Mouse (Mus musculus) layer of hippocampus, adult 2 months (tissue): ENCODE measurements around the gene Gm42674. TPM values are rescaled to one million over a fixed set of nuclear protein-coding genes. Genes with fewer than 3 reads are reported as not detected.

Source experiments
- DNase-seq, 2 experiments: peaks; one replicate each; pipeline ENCODE4 v3.0.0; 2022; ENCODE audit warnings: low spot score in 2 of 2
- H3K27ac ChIP-seq: fragments of 200-600 bp; 2 replicates; pipeline ENCODE4 v1.8.1; 2022
- H3K4me3 ChIP-seq: fragments of 200-600 bp; 2 replicates; pipeline ENCODE4 v1.8.1; 2022; ENCODE audit warnings: mild to moderate bottlenecking
- CTCF ChIP-seq: fragments of 200-600 bp; conservative IDR thresholded peaks from 2 replicates; pipeline ENCODE4 v1.8.1; 2022; ENCODE audit warnings: antibody characterized with exemption, mild to moderate bottlenecking, moderate library complexity
- total RNA-seq, 2 experiments: library from RNA; stranded (reverse); gene quantifications; 2 replicates each; pipeline ENCODE4 v1.2.3; 2021

Gene Gm42674
- total RNA-seq, 2 experiments from 2014 or later, result not detected

DNA sequence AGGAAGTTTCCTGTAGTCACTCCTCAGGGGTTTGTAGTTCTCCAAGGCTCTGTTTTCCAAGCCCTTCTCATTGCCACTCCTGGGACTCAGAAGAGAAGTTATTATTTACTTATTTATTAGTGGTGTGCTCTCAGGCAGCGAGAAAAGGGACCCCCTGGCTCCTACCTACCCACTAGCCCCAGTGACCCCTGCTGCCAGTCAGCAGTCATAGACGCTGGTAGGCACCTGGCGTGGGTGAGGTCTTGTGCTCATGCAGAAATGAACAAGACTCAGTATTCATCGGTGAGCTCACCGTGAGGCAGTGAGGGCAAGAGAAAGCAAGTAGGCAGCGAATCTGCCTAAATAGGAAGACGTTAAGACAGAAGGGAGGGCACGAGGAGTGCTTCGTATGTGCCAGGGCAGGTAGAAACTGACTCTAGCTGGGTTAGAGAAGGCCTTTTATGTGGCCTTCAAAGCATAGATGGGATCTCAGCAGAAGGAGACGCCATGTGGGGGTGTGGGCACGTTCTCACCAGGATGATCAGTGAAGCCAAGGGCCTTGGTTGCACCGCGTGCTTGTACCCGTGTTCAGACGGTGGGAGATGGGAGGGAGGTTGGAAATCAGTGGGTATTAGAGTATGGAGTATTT lies 15.6 kb upstream of the Gm42674 start:
- no peak; the same call in none of the 2 replicates for TF ChIP-seq CTCF
- Histone ChIP-seq H3K4me3 (no peak overlapping the region), H3K27ac (peak overlapping the region; percentile 18; the same call in 1 of the 2 replicates)
- no peak for DNase-seq

DNA sequence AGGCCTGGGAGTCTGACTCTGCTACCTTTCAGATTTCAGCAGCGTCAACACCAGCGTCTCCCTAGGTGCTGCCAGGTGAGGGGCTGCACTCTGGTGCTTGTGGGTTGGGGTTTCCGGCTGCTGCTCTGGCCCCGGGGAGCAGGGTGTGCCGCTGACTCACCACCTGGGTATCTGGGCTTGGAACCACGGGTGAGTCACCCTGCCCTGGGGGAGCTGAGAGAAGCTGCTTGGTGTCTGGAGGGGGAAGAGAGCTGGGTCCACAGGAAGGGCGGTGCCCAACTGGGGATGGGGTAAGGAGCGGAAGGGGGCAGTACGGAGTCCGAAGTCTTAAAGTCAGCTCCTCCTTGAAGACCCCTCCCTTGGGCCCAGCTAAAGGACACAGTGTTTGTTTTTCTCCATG lies 14.8 kb upstream of the Gm42674 start:
- Histone ChIP-seq H3K27ac (peak overlapping the region; percentile 58), H3K4me3 (no peak overlapping the region)
- TF ChIP-seq CTCF, result no peak
- DNase-seq, result no peak

DNA sequence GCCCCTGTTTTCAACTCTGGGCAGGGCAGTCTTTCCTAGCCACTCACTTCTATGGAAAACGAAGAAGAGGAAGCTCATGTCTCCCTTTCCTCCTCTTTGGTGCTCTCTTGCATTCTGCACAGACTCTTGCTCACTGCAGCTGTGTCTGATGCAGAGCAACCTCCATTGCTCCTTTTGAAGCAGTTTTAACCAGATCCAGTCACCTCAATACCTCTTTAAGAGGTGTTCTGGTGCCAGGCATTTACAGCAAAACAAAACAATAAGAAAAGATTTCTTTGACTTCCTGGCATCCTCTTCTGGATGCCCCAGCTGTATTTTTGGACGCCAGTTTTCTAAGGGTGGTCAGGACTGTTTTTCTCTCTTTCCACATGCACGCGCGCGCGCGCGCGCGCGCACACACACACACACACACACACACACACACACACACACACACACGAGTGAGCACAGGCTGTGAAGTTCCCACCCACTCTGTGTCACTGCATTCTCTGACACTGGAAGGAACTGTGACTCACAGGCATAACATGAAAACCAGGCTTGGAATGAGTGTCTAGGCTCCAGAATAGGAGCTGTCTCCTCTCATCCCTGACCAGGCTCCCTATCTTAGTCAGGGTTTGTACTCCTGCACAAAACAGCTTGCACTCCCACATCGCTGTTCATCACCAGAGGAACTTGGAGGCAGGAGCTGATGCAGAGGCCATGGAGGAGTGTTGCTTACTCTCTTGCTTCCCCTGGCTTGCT lies 14.2 kb upstream of the Gm42674 start:
- no peak for TF ChIP-seq CTCF
- H3K27ac ChIP-seq, result peak overlapping the region; percentile 58
- H3K4me3 ChIP-seq, result no peak overlapping the region
- peak in 1 of 2 experiments; percentile 51 for DNase-seq

DNA sequence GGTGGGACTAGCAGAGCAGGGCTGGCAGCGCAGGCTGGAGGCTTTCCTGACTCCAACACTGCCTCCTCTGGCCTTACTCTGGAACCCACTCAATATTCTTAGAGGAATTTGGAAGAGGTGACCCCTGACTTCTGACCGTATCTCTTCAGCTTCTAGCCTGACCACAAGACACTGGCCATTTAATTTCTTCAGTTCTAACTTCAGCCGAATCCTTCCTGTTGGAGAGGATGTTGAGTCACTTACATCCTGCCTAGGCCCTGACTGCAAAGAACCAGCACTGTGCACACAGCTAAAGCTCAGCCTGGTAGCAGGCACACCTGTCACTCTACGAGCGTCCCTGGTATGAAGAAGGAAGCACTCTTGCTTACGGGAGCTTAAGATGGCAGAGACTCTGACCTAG lies 12.3 kb upstream of the Gm42674 start:
- Histone ChIP-seq H3K27ac (no peak overlapping the region), H3K4me3 (no peak overlapping the region)
- TF ChIP-seq CTCF, result no peak
- DNase-seq, result no peak

DNA sequence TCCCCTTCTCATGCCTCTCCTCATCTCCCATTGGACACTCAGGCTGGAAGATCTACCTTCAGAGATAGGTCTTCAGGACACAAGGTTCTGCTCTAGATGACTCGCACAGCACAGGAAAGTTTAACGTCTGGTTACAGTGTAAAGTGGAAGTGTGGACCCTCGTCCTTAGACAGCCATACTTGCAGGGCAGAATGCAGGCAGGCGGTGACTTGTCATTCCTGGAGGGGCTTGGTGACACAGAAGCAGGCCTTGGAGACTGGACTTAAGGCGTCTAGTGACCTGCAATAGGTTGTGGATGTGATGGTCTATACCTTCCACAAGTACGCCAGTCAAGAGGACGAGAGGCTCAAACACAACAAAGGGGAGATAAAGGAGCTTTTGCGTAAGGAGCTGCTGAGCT lies 11.8 kb upstream of the Gm42674 start, which contains the start of gene S100a2:
S100a2 (plus strand) TSS at position 301 of the 400 bp plus-strand sequence.
- Histone ChIP-seq H3K27ac (no peak within 1 kb of the TSS), H3K4me3 (no peak within 1 kb of the TSS)
- TF ChIP-seq CTCF, result no peak
- DNase-seq, result no peak

DNA sequence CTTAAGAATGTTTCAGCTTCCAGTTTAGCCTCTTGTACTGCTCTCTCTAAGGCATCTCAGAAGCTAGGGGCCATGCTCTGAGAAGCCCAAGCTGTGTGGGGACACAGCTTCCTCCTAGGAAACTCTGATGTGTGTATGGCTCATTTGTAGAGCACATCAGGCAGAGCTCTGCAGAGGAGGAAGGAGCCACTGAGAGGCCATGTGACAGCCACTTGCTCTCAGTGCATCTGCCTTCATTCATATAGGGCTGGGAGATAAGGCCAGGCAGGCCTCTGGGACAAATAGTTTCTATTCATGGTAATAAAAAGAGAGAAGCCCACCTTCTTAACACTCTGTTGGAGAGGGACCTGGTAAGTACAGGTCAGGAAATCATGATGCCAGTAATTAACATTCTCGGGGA lies 7.2 kb upstream of the Gm42674 start:
- no peak for TF ChIP-seq CTCF
- H3K27ac ChIP-seq, result no peak overlapping the region
- DNase-seq, result no peak
- no peak overlapping the region for H3K4me3 ChIP-seq

DNA sequence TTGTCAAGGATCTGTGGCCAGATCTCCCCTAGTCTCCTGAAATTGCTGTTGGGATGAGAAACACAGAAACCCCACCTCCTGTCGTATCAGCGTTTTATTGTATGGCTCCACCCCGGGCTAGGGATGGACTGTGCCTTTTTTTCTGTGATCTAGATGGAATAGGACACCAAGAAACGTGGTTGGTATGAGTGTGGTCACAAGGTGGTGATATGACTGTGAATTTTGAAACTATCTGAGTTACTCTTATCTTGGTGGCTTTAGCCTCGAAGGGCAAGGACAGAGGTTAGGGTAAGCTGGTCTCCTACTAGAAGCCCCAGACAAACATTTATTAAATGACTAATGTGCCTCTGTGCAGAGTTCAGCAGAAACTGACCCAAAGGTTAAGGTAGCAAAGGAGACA lies 6.1 kb upstream of the Gm42674 start:
- TF ChIP-seq CTCF, result no peak
- no peak for DNase-seq
- no peak overlapping the region for H3K27ac ChIP-seq
- H3K4me3 ChIP-seq, result no peak overlapping the region

DNA sequence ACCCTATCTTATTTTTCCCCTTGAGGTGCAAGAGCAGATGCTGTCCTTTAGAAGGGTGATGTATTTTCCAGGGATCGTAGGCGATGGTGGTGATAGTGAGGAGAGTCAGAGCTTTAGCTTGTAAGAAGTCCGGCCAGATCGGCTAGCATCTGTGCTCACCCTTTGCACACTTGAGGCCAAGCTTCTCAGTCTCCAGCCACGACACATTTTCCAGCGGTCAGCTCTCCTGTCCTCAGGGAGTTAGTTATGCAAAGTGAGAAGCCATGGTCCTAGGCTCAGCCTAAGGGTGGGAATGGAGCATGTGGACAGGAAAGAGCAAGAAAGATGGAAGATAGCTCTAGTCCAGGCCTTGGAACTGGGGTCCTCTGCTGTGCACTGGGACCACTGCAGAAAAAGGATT lies 4.9 kb upstream of the Gm42674 start:
- TF ChIP-seq CTCF, result no peak
- no peak overlapping the region for H3K27ac ChIP-seq
- no peak overlapping the region for H3K4me3 ChIP-seq
- no peak for DNase-seq

DNA sequence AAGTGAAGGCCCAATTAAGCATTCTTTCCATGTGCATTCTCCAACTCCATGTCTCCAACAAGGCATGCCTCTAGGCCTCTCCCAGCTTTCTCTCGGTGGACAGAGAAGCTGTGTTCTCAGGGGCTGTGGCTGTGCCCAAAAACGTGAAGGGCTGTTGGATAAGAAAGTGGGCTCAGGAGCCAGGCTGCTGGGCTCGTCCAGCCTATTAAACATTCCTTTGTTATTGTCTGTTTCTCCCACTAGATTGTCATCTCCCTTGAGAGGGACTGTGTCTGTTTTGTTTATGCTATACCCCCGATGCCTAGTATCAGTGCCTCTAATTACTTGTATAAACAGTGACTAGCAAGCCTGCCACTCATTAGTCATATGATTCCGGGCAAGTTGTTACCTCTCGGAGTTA lies 4.0 kb upstream of the Gm42674 start:
- no peak for DNase-seq
- H3K27ac ChIP-seq, result no peak overlapping the region
- H3K4me3 ChIP-seq, result no peak overlapping the region
- no peak for TF ChIP-seq CTCF

DNA sequence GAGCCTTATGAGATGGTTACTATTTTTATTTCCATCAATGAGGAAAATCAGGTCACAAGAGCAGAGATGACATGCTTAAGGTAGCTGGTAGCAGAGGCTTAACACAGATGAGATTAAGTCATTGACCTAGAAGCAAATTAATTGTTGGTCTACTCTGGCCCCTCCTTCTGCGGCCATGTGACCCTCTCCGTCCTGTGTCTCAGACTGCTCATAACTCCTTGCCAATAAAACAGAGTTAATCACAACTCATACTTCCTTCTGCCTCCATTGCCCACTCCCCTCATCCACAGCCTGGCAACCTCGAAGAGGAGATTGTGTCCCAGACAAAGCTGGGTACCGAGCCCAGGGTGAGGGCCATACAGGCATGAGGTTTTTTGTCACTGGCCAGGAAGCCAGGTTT lies 3.5 kb upstream of the Gm42674 start:
- no peak for TF ChIP-seq CTCF
- no peak overlapping the region for H3K4me3 ChIP-seq
- no peak for DNase-seq
- no peak overlapping the region for H3K27ac ChIP-seq

DNA sequence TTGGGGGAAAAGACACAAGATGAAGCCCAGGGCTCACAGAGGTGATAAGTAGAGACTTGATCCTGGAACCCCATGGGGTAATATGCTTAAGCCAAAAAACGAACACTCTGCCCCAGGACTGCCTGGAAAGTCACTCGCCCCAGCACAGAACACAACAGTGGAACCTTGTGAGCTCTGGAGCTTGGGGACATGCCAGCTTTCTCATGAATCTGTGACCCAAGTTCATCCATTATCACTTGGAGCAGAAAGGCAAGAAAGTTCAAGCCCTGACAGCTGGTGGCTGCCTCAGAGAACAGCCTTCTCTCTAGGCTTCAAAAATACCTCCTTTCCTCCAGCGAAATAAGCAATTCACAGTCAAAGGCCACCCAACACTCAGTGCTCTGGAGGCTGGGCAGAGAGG lies 2.3 kb upstream of the Gm42674 start:
- no peak for DNase-seq
- no peak for TF ChIP-seq CTCF
- no peak overlapping the region for H3K4me3 ChIP-seq
- no peak overlapping the region for H3K27ac ChIP-seq

DNA sequence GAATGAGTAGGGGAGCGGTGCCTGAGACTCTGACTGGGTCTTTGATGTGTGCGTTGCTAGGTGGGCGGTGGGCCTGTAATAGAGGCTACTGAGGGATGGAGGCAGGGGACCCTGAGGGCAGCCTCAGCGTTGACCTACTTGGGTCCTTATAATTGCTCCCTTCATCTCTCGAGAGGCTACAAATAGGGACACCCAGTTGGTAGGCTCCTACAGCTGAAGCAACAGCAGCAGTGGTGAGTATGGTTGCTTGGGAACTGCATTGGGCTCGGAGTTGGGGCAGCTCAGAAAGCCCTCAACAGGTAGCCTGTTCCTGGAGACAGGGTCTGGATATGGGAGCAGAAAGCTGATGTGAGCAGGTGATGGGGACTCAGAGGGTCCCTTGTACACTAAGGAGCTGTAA lies 1.7 kb upstream of the Gm42674 start:
- no peak for DNase-seq
- TF ChIP-seq CTCF, result no peak
- no peak overlapping the region for H3K27ac ChIP-seq
- no peak overlapping the region for H3K4me3 ChIP-seq

DNA sequence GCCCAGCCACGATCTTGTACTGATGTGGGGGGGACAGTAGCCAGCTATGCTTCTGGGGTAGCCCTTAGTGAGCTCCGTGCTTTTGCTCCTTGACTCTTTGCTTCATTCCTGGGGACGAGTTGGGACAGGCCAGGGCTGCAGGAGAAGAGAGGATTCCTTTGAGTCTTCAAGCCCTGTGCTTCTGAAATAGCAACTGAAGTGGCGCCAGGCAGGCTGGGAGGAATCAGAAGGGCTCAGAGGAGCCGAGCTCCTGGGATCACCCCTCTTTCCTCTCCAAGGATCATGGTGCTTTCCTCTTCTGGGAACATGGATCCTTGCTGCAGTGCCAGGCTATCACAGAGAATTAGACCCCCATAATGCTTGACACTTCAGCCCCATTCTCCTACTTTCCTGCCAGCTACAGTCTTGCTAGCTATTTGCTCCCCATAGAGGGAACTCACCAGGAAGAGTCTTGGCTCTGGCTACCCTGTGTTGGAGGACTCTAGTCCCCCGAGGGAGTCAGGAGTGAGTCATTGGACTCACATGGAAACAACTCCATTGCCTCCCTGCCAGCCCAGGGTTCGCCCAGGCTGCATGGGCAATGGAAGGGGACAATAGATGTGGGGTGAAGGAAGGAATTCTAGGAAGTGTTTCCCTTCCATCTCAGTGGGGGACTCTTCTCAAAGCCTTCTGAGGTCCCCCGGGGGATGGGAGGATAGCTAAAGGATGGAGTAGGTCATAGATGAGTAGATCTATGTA lies 1.1 kb upstream of the Gm42674 start:
- no peak overlapping the region for H3K27ac ChIP-seq
- H3K4me3 ChIP-seq, result no peak overlapping the region
- DNase-seq, result no peak
- TF ChIP-seq CTCF, result no peak
